ENCODE assay signal across 11 mouse cellular contexts in genomic region chr2:170041101-170041500, GRCm38 (mm10).
DNase-seq lines count a peak whose midpoint lies in the region; ATAC-seq and TF ChIP-seq lines count a peak whose summit lies in the region.
"Had no signal": no experiment of that assay in that cellular context is flagged by ENCODE, and none has a peak within 500 bp of the region (broad histone marks: within the 10 kb centered on the region; RNA-seq: fewer than 3 reads in every experiment).

No protein-coding gene starts in this region.

- no peak for TF ChIP-seq CTCF in kidney, postnatal 0 days (IDR thresholded peaks at IDR 0.05; ENCODE audit: low read depth)
- TF ChIP-seq CTCF in midbrain, postnatal 0 days (IDR thresholded peaks at IDR 0.05), result no peak

- H3K9me3 ChIP-seq in kidney, postnatal 0 days (replicated peaks; ENCODE audit: low read length), result no peaks in the 10 kb centered on the region
- H3K9me3 ChIP-seq in stomach, embryonic 15.5 days, result no peaks in the 10 kb centered on the region
- H3K9me3 ChIP-seq in midbrain, postnatal 0 days (ENCODE audit: low read length), result no peaks in the 10 kb centered on the region
- no peaks in the 10 kb centered on the region for H3K9me3 ChIP-seq in midbrain, embryonic 15.5 days
- H3K9me3 ChIP-seq: hindbrain, embryonic 13.5 days had no signal

- H3K36me3 ChIP-seq in kidney, postnatal 0 days (ENCODE audit: insufficient read depth, low read length), result no peaks in the 10 kb centered on the region
- H3K36me3 ChIP-seq in stomach, embryonic 15.5 days, result no peaks in the 10 kb centered on the region
- H3K36me3 ChIP-seq in midbrain, postnatal 0 days (ENCODE audit: insufficient read depth, low read length), result no peaks in the 10 kb centered on the region
- no peaks in the 10 kb centered on the region for H3K36me3 ChIP-seq in midbrain, embryonic 15.5 days (replicated peaks)
- H3K36me3 ChIP-seq: hindbrain, embryonic 13.5 days had no signal

- H3K27me3 ChIP-seq in kidney, postnatal 0 days (ENCODE audit: insufficient read depth, low read length), result no peaks in the 10 kb centered on the region
- H3K27me3 ChIP-seq in stomach, embryonic 15.5 days (replicated peaks), result no peaks in the 10 kb centered on the region
- no peaks in the 10 kb centered on the region; the same call in 1 of the 2 replicates for H3K27me3 ChIP-seq in midbrain, postnatal 0 days (ENCODE audit: insufficient read depth, low read length)
- H3K27me3 ChIP-seq in midbrain, embryonic 15.5 days (replicated peaks), result no peaks in the 10 kb centered on the region

- H3K27ac ChIP-seq in kidney, postnatal 0 days, result peak overlapping the region; percentile 79
- H3K27ac ChIP-seq in stomach, embryonic 15.5 days, result peak overlapping the region; percentile 63
- H3K27ac ChIP-seq in midbrain, postnatal 0 days (ENCODE audit: low read depth, low read length), result no peak overlapping the region
- H3K27ac ChIP-seq in midbrain, embryonic 15.5 days, result no peak overlapping the region
- H3K27ac ChIP-seq: hindbrain, embryonic 13.5 days had no signal

- H3K4me3 ChIP-seq in kidney, postnatal 0 days (replicated peaks; ENCODE audit: low read depth, low read length), result no peak overlapping the region
- H3K4me3 ChIP-seq in stomach, embryonic 15.5 days (replicated peaks), result no peak overlapping the region
- H3K4me3 ChIP-seq in midbrain, postnatal 0 days (ENCODE audit: low read depth, low read length), result no peak overlapping the region
- H3K4me3 ChIP-seq in midbrain, embryonic 15.5 days, result no peak overlapping the region
- H3K4me3 ChIP-seq: erythroblast, embryonic 14.5 days; hindbrain, embryonic 13.5 days; myocyte had no signal

- DNase-seq in adrenal gland, postnatal 36 days, result peak; percentile 22 to 34
- no peak for DNase-seq in adrenal gland, postnatal 4 days (ENCODE audit: low spot score in 2 of 2)
- DNase-seq in gastrocnemius, postnatal 4 days (ENCODE audit: low spot score in 2 of 2), result peak; percentile 32 to 74
- DNase-seq in kidney, postnatal 0 days (ENCODE audit: low spot score), result peak; percentile 85
- DNase-seq in midbrain, postnatal 0 days (ENCODE audit: low spot score), result no peak

- ATAC-seq in kidney, postnatal 0 days (replicated peaks; ENCODE audit: low FRiP score, low read depth), result peak; percentile 46; the same call in 1 of the 2 replicates
- peak; percentile 70; the same call in 1 of the 2 replicates for ATAC-seq in stomach, embryonic 15.5 days (ENCODE audit: insufficient read depth, low FRiP score, low read depth)
- no peak for ATAC-seq in midbrain, postnatal 0 days (ENCODE audit: low FRiP score)
- ATAC-seq in midbrain, embryonic 15.5 days (replicated peaks), result no peak
- no peak for ATAC-seq in megakaryocyte, adult 5-6 weeks (ENCODE audit: poor library complexity, severe bottlenecking)

- H3K4me2 ChIP-seq in kidney, postnatal 0 days (ENCODE audit: low read length), result no peak overlapping the region
- H3K4me2 ChIP-seq in stomach, embryonic 15.5 days, result peak overlapping the region; percentile 19; the same call in 1 of the 2 replicates
- no peak overlapping the region for H3K4me2 ChIP-seq in midbrain, postnatal 0 days (ENCODE audit: low read depth, low read length, poor library complexity, severe bottlenecking)
- H3K4me2 ChIP-seq in midbrain, embryonic 15.5 days, result no peak overlapping the region
- H3K4me2 ChIP-seq: hindbrain, embryonic 13.5 days had no signal

- H3K4me1 ChIP-seq in kidney, postnatal 0 days (replicated peaks; ENCODE audit: insufficient read depth, low read length), result peaks cover 13% of the 10 kb centered on the region; the same call in 1 of the 2 replicates
- no peaks in the 10 kb centered on the region for H3K4me1 ChIP-seq in stomach, embryonic 15.5 days
- no peaks in the 10 kb centered on the region for H3K4me1 ChIP-seq in midbrain, postnatal 0 days (ENCODE audit: insufficient read depth, low read length)
- peaks cover 19% of the 10 kb centered on the region for H3K4me1 ChIP-seq in midbrain, embryonic 15.5 days

- WGBS in kidney, postnatal 0 days, result 14% methylated on average over 9 of the region's 9 CpGs
- WGBS in stomach, embryonic 15.5 days, result 30% methylated on average over 9 of the region's 9 CpGs
- 75% methylated on average over 9 of the region's 9 CpGs for WGBS in midbrain, postnatal 0 days
- WGBS in midbrain, embryonic 15.5 days, result 78% methylated on average over 9 of the region's 9 CpGs

- H3K9ac ChIP-seq in kidney, postnatal 0 days (ENCODE audit: low read depth, low read length), result no peak overlapping the region
- no peak overlapping the region for H3K9ac ChIP-seq in stomach, embryonic 15.5 days
- no peak overlapping the region for H3K9ac ChIP-seq in midbrain, postnatal 0 days (replicated peaks; ENCODE audit: low read length, poor library complexity, severe bottlenecking)
- no peak overlapping the region for H3K9ac ChIP-seq in midbrain, embryonic 15.5 days
- H3K9ac ChIP-seq: hindbrain, embryonic 13.5 days had no signal

Comparison
In these comparisons a context has a peak if more than half of its experiments do, and no peak if none do; other contexts are left out.
1. DNase-seq: peak in adrenal gland, postnatal 36 days (2 of 2), gastrocnemius, postnatal 4 days (2 of 2) and kidney, postnatal 0 days (single experiment); none in adrenal gland, postnatal 4 days (0 of 2) and midbrain, postnatal 0 days (single experiment).
2. ATAC-seq: peak in kidney, postnatal 0 days (single experiment) and stomach, embryonic 15.5 days (single experiment); none in midbrain, postnatal 0 days (single experiment), midbrain, embryonic 15.5 days (single experiment) and megakaryocyte, adult 5-6 weeks (single experiment).
3. H3K27ac ChIP-seq: peak in kidney, postnatal 0 days (single experiment) and stomach, embryonic 15.5 days (single experiment); none in midbrain, postnatal 0 days (single experiment) and midbrain, embryonic 15.5 days (single experiment).